Mouse (Mus musculus): ENCODE measurements at regions not wholly inside any gene's neighbourhood (a gene's known extent, or its start where the extent isn't known, plus 50 kb on each side); places are given as distances from the start of the nearest gene placed in this dataset.

DNA sequence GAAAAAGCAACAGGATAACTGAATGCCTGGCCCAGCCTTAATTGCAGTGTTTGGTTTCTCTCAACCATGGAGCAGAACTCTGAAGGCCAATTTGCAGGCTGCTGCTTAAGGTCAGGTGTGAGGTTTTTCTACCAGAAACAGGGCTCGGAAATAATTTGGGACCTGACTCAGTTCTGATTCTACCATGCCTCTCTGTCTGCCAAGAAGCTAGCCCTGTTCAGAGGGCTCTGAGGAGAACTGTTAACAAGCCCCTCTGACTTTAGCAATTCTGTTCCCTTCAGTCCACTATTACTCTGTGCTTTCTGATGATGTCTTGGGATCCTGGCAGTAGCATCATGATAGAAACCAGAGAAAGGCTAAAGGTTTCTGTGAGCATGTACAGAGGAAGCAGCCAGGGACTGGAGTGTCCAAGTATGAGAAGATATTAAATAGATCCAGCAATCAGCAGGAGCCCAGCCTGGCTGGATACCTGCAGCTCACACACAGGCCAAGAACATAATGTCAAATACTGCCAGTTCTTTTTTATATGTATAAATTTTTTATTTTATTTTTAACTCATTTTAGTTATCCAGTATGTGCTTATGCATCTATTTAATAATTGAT, 131.4 kb upstream of the Sptlc3 start:
- DNase-seq (ENCODE audit: low read depth, low spot score) = no peak

DNA sequence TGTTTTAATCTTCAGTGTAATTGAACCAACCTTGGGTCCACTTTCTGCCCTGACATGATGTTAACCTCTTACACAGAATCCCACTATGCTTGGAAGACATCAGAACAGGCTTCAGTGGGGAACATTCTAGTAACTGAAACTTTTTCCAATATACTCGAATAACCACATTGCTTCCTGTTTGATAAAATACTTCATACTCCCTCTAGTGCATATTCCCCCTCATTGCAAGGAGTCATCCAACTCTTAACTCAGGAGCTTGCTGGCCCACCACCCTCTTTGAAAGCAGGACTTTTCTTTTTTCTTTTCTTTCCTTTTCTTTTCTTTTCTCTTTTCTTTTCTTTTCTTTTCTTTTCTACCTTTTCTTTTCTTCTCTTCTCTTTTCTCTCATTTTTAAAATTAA, 123.6 kb upstream of the Sptlc3 start:
- DNase-seq (ENCODE audit: low read depth, low spot score) = peak; percentile 18

DNA sequence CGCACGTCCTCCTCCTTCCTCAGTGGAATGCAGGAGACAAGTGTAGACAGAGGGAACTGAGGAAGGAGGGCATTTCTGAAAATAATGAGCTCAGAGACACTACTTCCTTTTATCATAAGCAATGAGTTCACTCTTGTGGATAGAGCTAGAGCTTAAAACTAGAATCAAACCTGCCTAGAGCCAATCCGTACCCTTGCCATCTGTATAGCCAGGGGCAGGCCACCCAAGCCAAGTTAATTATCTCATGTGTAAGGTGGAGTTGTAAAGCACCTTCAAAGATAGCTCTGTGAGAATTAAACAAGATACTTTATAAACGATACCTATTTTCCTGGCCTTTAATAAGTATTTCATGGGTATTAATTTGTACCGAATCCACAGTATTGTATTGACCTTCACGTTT, 113.4 kb upstream of the Sptlc3 start:
- no peak for DNase-seq (ENCODE audit: low read depth, low spot score)

DNA sequence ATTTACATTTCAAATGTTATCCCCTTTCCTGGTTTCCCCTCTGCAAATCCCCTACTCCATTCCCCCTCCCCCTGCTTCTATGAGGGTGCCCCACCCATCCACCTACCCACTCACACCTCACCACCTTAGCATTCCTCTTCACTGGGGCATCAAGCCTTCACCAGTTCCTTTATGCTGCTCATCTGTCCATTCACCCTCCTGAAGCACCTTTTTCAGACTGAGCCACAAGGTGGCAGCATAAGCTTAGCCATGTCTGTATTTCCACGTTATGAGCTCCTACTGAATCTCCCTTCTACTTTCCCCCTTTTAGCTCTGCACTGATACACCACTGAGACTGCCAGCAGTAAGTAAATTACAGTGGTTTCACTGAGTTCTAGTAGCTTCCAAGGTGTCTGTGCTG, 112.1 kb upstream of the Sptlc3 start:
- DNase-seq (ENCODE audit: low read depth, low spot score) = peak; percentile 84

DNA sequence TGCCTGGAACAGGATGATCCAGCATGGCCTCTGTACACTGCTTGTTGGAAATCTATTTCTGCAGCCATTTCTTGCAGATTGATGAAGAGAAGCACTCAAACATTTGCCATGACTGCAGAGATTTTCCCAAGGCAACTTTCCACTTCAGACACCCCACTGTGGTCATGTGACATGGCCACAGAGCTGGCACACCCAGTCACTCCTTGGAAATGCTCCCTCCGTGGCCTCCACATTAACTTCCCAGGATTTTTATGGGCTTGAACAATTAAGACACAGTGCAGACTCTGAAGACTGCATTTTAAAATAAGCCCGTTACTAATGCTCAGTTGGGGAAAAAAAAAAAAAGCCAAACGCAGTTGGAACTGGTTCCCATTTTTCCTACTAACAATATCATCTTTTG, 80.2 kb upstream of the Sptlc3 start:
- DNase-seq (ENCODE audit: low read depth, low spot score) = no peak

DNA sequence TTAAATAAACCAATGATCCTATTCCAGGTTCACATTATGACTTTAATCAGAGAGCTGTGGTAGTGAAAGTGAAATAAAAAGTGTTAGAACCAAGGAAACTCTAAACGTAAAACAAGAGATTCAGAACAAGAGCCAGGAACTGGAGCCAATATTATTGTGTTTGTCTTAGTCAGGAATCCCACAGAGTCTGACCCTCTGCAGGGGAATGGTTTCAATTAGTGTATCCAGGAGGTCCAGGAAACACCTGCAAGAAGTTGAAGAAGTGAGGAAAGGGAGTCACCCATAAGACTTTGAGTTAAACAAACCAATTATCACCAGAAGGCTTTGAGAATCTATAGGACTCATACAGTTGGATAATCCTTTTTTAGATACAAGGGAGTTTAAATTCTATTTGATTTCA, 76.2 kb upstream of the Sptlc3 start:
- no peak for DNase-seq (ENCODE audit: low read depth, low spot score)

DNA sequence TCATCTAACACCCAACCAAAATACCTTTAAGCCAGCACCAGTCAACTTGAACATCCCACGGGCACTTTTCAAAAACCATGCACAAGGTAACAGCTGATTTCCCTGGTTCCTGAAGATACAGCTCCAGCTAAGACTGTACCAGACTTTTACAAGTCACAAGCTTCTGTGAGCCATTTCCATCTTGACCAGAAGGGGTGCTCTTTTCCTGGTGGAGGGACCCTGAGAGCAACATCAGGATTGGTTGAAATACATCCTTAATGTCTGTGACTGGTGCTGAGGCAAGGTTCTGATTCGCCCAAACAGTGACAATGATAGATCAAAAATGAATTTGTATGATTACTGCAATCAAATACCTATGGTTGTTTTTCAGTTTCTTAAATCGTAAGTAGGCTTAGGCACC, 71.0 kb upstream of the Sptlc3 start:
- no peak for DNase-seq (ENCODE audit: low read depth, low spot score)

DNA sequence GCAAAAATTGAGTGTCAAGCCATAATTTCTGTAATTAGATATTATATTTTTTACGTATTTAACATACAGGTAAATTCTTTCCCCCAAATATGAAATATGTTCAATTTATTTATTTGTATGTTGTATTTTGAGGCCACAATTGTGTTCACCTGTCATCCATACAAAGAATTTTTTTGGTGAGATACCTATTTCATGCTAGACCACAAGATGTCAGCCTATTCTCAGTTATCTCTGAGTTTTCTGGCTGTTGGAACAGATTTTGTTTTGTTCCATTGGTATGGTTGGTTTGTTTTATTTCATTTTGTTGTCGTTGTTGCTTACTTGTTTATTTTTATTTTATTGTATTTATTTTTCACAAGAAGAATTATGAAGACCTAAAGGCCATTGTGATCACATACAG, 70.3 kb upstream of the Sptlc3 start:
- DNase-seq (ENCODE audit: low read depth, low spot score) = no peak
